Mouse (Mus musculus) lung, embryonic 14.5 days (tissue): Measurements from ENCODE around the gene Igsf21. TPM values are rescaled to one million over a fixed set of nuclear protein-coding genes. Genes with fewer than 3 reads are reported as not detected.

ENCODE experiments used
- ATAC-seq: fragments of 200-750 bp; cut with Nextera tagmentation; 2 replicates; pipeline ENCODE4 v1.8.0; 2017; ENCODE audit warnings: mild to moderate bottlenecking, moderate TSS enrichment, moderate library complexity; ENCODE audit not compliant: insufficient read depth
- DNase-seq: peaks from one replicate; pipeline ENCODE4 v3.0.0-alpha.2; 2015
- H3K27ac ChIP-seq: fragments of 300-500 bp; sonication (generic); 2 replicates; pipeline ENCODE4 v1.5.1; 2014; ENCODE audit warnings: low read depth, mild to moderate bottlenecking, moderate library complexity
- H3K27me3 ChIP-seq: fragments of 300-500 bp; sonication (generic); 2 replicates; pipeline ENCODE4 v1.6.1; 2014; ENCODE audit warnings: low read length, control low read depth; ENCODE audit not compliant: insufficient read depth
- H3K36me3 ChIP-seq: fragments of 300-500 bp; sonication (generic); 2 replicates; pipeline ENCODE4 v1.6.1; 2014; ENCODE audit warnings: control low read depth; ENCODE audit not compliant: insufficient read depth
- H3K4me1 ChIP-seq: fragments of 300-500 bp; sonication (generic); 2 replicates; pipeline ENCODE4 v1.6.1; 2014; ENCODE audit warnings: antibody characterized with exemption, control low read depth; ENCODE audit not compliant: insufficient read depth
- H3K4me2 ChIP-seq: fragments of 300-500 bp; sonication (generic); 2 replicates; pipeline ENCODE4 v1.6.1; 2014; ENCODE audit warnings: mild to moderate bottlenecking
- H3K4me3 ChIP-seq: fragments of 300-500 bp; sonication (generic); 2 replicates; pipeline ENCODE4 v1.5.1; 2014; ENCODE audit warnings: low read depth, low read length
- H3K9ac ChIP-seq: fragments of 300-500 bp; sonication (generic); 2 replicates; pipeline ENCODE4 v1.6.1; 2014
- H3K9me3 ChIP-seq: fragments of 300-500 bp; sonication (generic); 2 replicates; pipeline ENCODE4 v1.6.1; 2016; ENCODE audit warnings: low read depth, low read length, control low read depth
- CTCF ChIP-seq: IDR thresholded peaks from 2 replicates; pipeline ENCODE4 v1.5.1; 2016; ENCODE audit warnings: antibody characterized with exemption, low read depth
- WGBS: fragments of 180-500 bp; shearing (Covaris S2); extraction: QIAGEN DNeasy Blood & Tissue Kit; methylation state at CpG from one replicate; pipeline ENCODE4 v1.1.7; 2014; 5-methylcytosine and 5-hydroxymethylcytosine counted together
- polyA plus RNA-seq: library from polyadenylated mRNA; unstranded; fragments of >200 nt; fragmentation: Nextera tagmentation; extraction: Ambion mirVana; gene quantifications from 2 replicates; pipeline ENCODE4 v1.2.1, GENCODE M21; 2014

The Igsf21 gene
- polyA plus RNA-seq, 1 experiment from 2014 or later = not detected

DNA sequence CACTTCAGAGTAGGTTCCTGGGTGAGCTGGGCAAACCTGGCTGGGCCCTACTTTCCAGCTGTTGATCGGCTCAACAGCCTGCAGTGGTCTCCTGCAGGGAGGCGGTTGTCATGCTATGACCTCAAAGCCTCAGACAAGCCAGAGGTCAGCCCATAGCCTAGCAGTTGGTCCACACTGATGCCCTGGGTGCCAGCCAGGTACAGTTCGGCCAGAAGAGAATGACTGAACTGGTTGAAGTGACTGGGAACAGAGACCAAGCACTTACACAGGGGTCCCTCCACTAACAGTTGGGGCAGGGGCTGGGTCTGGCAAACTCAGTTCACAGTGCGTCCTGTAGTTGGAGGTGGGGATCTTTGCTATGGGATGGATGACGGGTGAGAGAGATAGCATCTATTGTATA, 162.5 kb downstream of the Igsf21 start:
- ATAC-seq (no peak), DNase-seq (no peak)
- Histone ChIP-seq H3K9me3 (no peaks in the 10 kb centered on the region), H3K36me3 (no peaks in the 10 kb centered on the region), H3K9ac (no peak overlapping the region), H3K4me1 (0 out of 2 replicates have a peak, but pooled peaks cover 5% of the 10 kb centered on the region), H3K27me3 (no peaks in the 10 kb centered on the region), H3K4me2 (no peak overlapping the region), H3K4me3 (no peak overlapping the region), H3K27ac (no peak overlapping the region)
- WGBS = 79% methylated on average over 5 of the region's 5 CpGs
- no peak for TF ChIP-seq CTCF

GRCm38 (mm10) chr4:140078416-140078815, 168.2 kb downstream of the Igsf21 start:
- peaks cover 16% of the 10 kb centered on the region; the same call in 1 of the 2 replicates for H3K4me1 ChIP-seq
- no peak overlapping the region for H3K27ac ChIP-seq
- no peak for TF ChIP-seq CTCF
- WGBS = 69% methylated on average over 5 of the region's 5 CpGs
- ATAC-seq (no peak), DNase-seq (no peak)
- H3K36me3 ChIP-seq = no peaks in the 10 kb centered on the region
- H3K9me3 ChIP-seq = no peaks in the 10 kb centered on the region
- no peak overlapping the region for H3K9ac ChIP-seq
- no peaks in the 10 kb centered on the region for H3K27me3 ChIP-seq
- H3K4me2 ChIP-seq = no peak overlapping the region
- H3K4me3 ChIP-seq = no peak overlapping the region

GRCm38 (mm10) chr4:140077615-140078014, 169.0 kb downstream of the Igsf21 start:
- no peaks in the 10 kb centered on the region for H3K27me3 ChIP-seq
- H3K9me3 ChIP-seq = no peaks in the 10 kb centered on the region
- peak; percentile 35; the same call in 1 of the 2 replicates for ATAC-seq
- H3K4me2 ChIP-seq = no peak overlapping the region
- H3K36me3 ChIP-seq = no peaks in the 10 kb centered on the region
- H3K4me3 ChIP-seq = no peak overlapping the region
- TF ChIP-seq CTCF = no peak
- H3K9ac ChIP-seq = no peak overlapping the region
- peak; percentile 51 for DNase-seq
- no peak overlapping the region for H3K27ac ChIP-seq
- 44% methylated on average over 8 of the region's 8 CpGs for WGBS
- H3K4me1 ChIP-seq = peaks cover 16% of the 10 kb centered on the region; the same call in 1 of the 2 replicates

DNA sequence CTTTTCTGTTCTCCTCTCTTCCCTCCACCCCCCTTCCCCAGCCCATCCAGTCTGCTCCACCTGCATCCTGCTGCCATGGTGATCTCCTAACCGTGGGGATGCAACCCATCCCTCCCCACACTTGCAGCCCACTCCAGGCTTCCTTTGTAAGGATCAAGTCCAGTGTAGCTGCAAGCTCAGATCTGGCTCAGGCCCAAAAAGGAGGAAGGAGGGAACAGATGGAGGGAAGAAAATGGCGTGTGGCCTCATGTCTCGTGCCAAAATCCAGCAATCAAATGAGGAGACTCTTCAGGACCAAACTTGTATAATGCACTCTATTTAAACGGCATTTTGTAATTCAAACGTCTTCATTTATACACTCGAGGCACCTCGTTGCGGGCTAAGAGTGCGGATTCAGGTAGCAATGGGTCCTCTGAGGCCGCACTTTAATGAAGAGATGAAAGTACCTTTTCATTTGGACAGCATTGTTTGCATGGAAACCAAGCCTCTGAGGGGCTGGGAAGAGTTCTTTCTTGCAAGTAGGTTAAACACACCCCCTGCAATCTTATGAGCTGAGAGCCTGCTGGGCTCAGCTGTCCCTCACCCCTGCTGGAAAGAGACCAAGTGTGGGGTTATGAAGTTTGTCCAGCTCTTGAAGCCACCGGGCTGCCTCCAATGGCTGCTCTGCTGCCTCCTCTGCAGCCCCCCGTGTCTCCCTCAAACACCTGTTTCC, 169.6 kb downstream of the Igsf21 start:
- peaks cover 16% of the 10 kb centered on the region; the same call in 1 of the 2 replicates for H3K4me1 ChIP-seq
- DNase-seq = peak; percentile 80
- peak; percentile 72 for ATAC-seq
- WGBS = 39% methylated on average over 12 of the region's 12 CpGs
- no peaks in the 10 kb centered on the region for H3K9me3 ChIP-seq
- H3K36me3 ChIP-seq = no peaks in the 10 kb centered on the region
- TF ChIP-seq CTCF = no peak
- no peak overlapping the region for H3K27ac ChIP-seq
- no peak overlapping the region for H3K4me3 ChIP-seq
- no peak overlapping the region for H3K9ac ChIP-seq
- no peaks in the 10 kb centered on the region for H3K27me3 ChIP-seq
- no peak overlapping the region for H3K4me2 ChIP-seq

DNA sequence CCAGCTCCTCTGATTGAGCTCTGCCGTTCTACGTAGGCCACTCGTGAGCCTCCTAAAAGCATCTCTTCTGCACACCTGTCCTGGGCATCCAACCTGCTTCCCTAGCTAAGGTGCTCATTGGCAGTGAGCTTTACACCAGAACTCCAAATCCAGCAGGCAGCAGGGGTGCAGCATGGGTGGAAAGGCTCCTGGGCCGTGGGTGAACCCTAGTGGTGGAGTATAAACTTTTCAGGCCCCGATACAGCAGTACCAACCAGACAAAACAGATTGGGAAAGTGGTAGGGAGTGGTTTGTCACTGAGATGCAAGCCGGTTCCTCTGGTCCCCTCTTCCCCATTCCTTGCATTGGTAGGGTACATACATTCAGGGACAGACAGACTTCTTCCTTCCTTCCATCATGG, 170.2 kb downstream of the Igsf21 start:
- H3K4me2 ChIP-seq = no peak overlapping the region
- H3K27ac ChIP-seq = no peak overlapping the region
- H3K36me3 ChIP-seq = no peaks in the 10 kb centered on the region
- H3K9me3 ChIP-seq = no peaks in the 10 kb centered on the region
- H3K4me1 ChIP-seq = peaks cover 16% of the 10 kb centered on the region; the same call in 1 of the 2 replicates
- no peak overlapping the region for H3K9ac ChIP-seq
- TF ChIP-seq CTCF = peak; percentile 17; the same call in 1 of the 2 replicates
- DNase-seq = no peak
- H3K27me3 ChIP-seq = peaks cover 3% of the 10 kb centered on the region; the same call in 1 of the 2 replicates
- ATAC-seq = no peak
- no peak overlapping the region for H3K4me3 ChIP-seq
- 73% methylated on average over 6 of the region's 6 CpGs for WGBS

DNA sequence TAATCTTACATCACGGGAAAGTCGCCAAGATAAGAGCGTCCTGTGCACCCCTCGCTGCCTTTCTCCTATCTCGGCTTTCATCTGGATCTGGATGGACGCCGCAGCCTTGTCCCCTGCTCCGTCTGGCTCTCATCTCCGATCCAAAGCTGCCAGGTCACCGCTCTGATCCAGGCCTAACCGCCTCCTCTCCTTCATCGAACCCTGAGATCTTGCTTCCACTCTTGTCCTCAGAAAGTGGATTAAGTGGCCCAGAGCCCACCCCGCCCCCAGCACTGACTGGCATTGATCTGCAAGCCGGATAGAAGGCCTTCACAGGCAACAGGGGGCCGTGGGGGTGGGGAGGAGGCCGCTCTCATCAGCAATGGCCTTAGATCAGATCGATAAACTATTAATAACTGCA, 175.5 kb downstream of the Igsf21 start:
- H3K36me3 ChIP-seq = no peaks in the 10 kb centered on the region
- no peaks in the 10 kb centered on the region for H3K4me1 ChIP-seq
- H3K9ac ChIP-seq = no peak overlapping the region
- H3K4me3 ChIP-seq = no peak overlapping the region
- H3K4me2 ChIP-seq = no peak overlapping the region
- peaks cover 7% of the 10 kb centered on the region; the same call in 1 of the 2 replicates for H3K9me3 ChIP-seq
- ATAC-seq = no peak
- DNase-seq = no peak
- 18% methylated on average over 17 of the region's 17 CpGs for WGBS
- H3K27ac ChIP-seq = no peak overlapping the region
- TF ChIP-seq CTCF = no peak
- H3K27me3 ChIP-seq = peaks cover 26% of the 10 kb centered on the region; the same call in 1 of the 2 replicates

- peaks cover 26% of the 10 kb centered on the region; the same call in 1 of the 2 replicates for H3K27me3 ChIP-seq
- peak; percentile 27 for DNase-seq
Measured at GRCm38 (mm10) chr4:140070331-140070652, 176.3 kb downstream of the Igsf21 start.

More at GRCm38 (mm10) chr4:140070331-140070652, 176.3 kb downstream of the Igsf21 start:
- peaks cover 7% of the 10 kb centered on the region; the same call in 1 of the 2 replicates for H3K9me3 ChIP-seq
- TF ChIP-seq CTCF = no peak
- H3K4me2 ChIP-seq = no peak overlapping the region
- WGBS = 19% methylated on average over 10 of the region's 10 CpGs
- no peaks in the 10 kb centered on the region for H3K4me1 ChIP-seq
- H3K27ac ChIP-seq = no peak overlapping the region
- no peak for ATAC-seq
- H3K4me3 ChIP-seq = no peak overlapping the region
- H3K36me3 ChIP-seq = no peaks in the 10 kb centered on the region
- H3K9ac ChIP-seq = no peak overlapping the region
